Mouse (Mus musculus) spleen, adult 2 months (tissue): Measurements from ENCODE around the gene Arid1b.

Experiments
- CTCF ChIP-seq: fragments of 200-500 bp; IDR thresholded peaks from 2 replicates; pipeline ENCODE4 v1.5.1; 2011; ENCODE audit warnings: mild to moderate bottlenecking, inconsistent platforms; ENCODE audit not compliant: insufficient read depth, insufficient read length, insufficient replicate concordance; ENCODE audit errors: extremely low read depth
- POLR2A ChIP-seq: fragments of 200-500 bp; IDR thresholded peaks from 2 replicates; pipeline ENCODE4 v1.6.1; 2011; ENCODE audit warnings: low read depth, low read length, inconsistent platforms

DNA sequence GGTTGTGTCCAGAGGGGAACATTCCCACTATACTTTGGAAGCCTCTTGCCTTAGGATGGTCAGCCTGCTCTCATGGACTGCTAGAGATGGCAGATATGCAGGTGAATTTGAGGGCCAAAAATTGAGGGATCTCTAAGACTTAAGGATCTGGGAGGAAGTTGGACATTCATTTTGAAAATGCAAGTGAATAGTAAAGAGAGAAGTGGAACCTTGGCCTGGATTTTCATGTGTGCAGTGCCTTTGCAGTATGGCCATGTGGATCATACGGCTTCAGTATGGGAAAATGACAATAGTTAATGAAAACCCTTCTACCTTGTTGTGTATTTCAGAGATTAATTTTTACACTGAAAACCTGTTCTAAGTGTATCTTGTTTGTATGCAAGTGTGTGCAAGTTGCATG is 31.3 kb downstream of the Arid1b start:
- TF ChIP-seq CTCF (no peak), POLR2A (no peak)
